Mouse (Mus musculus): ENCODE results near the gene Mtch2. TPM values are rescaled to one million over a fixed set of nuclear protein-coding genes. Genes with fewer than 3 reads are reported as not detected.

Mtch2 gene
- polyA plus RNA-seq, 1 experiment from 2014 or later, result 249 TPM

- Histone ChIP-seq H3K4me1 (ENCODE audit: control insufficient read depth, insufficient read depth, low read length) (peaks cover 8% of the 10 kb centered on the region), H3K4me3 (ENCODE audit: low read length) (no peak overlapping the region), H3K36me3 (ENCODE audit: control insufficient read depth, insufficient read depth, low read length) (peaks cover 78% of the 10 kb centered on the region), H3K27ac (ENCODE audit: low read depth, low read length) (no peak overlapping the region), H3K9me3 (ENCODE audit: control insufficient read depth, low read length) (no peaks in the 10 kb centered on the region), H3K27me3 (ENCODE audit: control insufficient read depth, insufficient read depth, low read length) (no peaks in the 10 kb centered on the region), H3K4me2 (replicated peaks; ENCODE audit: low read depth, low read length) (no peak overlapping the region), H3K9ac (ENCODE audit: low read depth, low read length) (no peak overlapping the region)
- 82% methylated on average over 1 of the region's 1 CpGs for WGBS
- ATAC-seq (ENCODE audit: low FRiP score, low TSS enrichment), result no peak
These were observed 63.9 kb downstream of the Mtch2 start for GRCm38 (mm10) chr2:90910861-90911260.

- H3K4me3 ChIP-seq (ENCODE audit: low read length), result no peak overlapping the region
- H3K9me3 ChIP-seq (ENCODE audit: control insufficient read depth, low read length), result no peaks in the 10 kb centered on the region
- no peak overlapping the region for H3K9ac ChIP-seq (ENCODE audit: low read depth, low read length)
- no peak overlapping the region for H3K27ac ChIP-seq (ENCODE audit: low read depth, low read length)
- no peak for ATAC-seq (ENCODE audit: low FRiP score, low TSS enrichment)
- 83% methylated on average over 1 of the region's 1 CpGs for WGBS
- peaks cover 72% of the 10 kb centered on the region for H3K36me3 ChIP-seq (ENCODE audit: control insufficient read depth, insufficient read depth, low read length)
- peaks cover 12% of the 10 kb centered on the region for H3K4me1 ChIP-seq (ENCODE audit: control insufficient read depth, insufficient read depth, low read length)
- no peaks in the 10 kb centered on the region for H3K27me3 ChIP-seq (ENCODE audit: control insufficient read depth, insufficient read depth, low read length)
- H3K4me2 ChIP-seq (replicated peaks; ENCODE audit: low read depth, low read length), result no peak overlapping the region
These were observed 64.7 kb downstream of the Mtch2 start for GRCm38 (mm10) chr2:90911668-90912067.

GRCm38 (mm10) chr2:90913671-90914070 is 66.7 kb downstream of the Mtch2 start:
- peaks cover 15% of the 10 kb centered on the region for H3K4me1 ChIP-seq (ENCODE audit: control insufficient read depth, insufficient read depth, low read length)
- no peaks in the 10 kb centered on the region for H3K9me3 ChIP-seq (ENCODE audit: control insufficient read depth, low read length)
- no peaks in the 10 kb centered on the region for H3K27me3 ChIP-seq (ENCODE audit: control insufficient read depth, insufficient read depth, low read length)
- H3K4me2 ChIP-seq (replicated peaks; ENCODE audit: low read depth, low read length), result no peak overlapping the region
- no peak overlapping the region for H3K4me3 ChIP-seq (ENCODE audit: low read length)
- no peak overlapping the region for H3K27ac ChIP-seq (ENCODE audit: low read depth, low read length)
- WGBS, result 83% methylated on average over 2 of the region's 2 CpGs
- H3K36me3 ChIP-seq (ENCODE audit: control insufficient read depth, insufficient read depth, low read length), result peaks cover 53% of the 10 kb centered on the region
- ATAC-seq (ENCODE audit: low FRiP score, low TSS enrichment), result no peak
- no peak overlapping the region for H3K9ac ChIP-seq (ENCODE audit: low read depth, low read length)

DNA sequence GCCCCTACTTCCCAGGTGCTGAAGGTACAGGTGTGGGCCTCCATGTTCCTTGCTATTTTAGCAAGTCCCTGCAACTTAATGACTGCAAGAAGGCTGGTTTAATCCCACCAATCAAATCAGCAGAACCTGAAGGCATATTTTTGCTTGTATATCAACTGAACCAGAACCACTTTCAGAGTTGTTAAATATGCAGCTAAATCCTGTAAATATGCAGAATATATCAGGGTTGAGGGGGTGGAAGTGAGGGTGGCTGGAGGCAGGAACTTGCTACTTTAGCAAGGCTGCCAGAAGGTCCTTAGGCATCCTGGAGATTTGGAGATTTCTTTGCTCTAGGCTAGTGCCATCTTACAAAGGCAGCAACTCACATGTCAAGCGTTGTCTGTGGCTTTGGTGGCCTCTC is 68.6 kb downstream of the Mtch2 start:
- H3K36me3 ChIP-seq (ENCODE audit: control insufficient read depth, insufficient read depth, low read length), result peaks cover 35% of the 10 kb centered on the region
- peaks cover 15% of the 10 kb centered on the region for H3K4me1 ChIP-seq (ENCODE audit: control insufficient read depth, insufficient read depth, low read length)
- no peaks in the 10 kb centered on the region for H3K9me3 ChIP-seq (ENCODE audit: control insufficient read depth, low read length)
- H3K27me3 ChIP-seq (ENCODE audit: control insufficient read depth, insufficient read depth, low read length), result no peaks in the 10 kb centered on the region
- H3K27ac ChIP-seq (ENCODE audit: low read depth, low read length), result no peak overlapping the region
- 77% methylated on average over 1 of the region's 1 CpGs for WGBS
- no peak for ATAC-seq (ENCODE audit: low FRiP score, low TSS enrichment)
- H3K4me3 ChIP-seq (ENCODE audit: low read length), result no peak overlapping the region; the same call in 1 of the 2 replicates
- 0 out of 2 replicates have a peak overlapping the region, but pooled peaks have one; percentile 87 for H3K4me2 ChIP-seq (replicated peaks; ENCODE audit: low read depth, low read length)
- peak overlapping the region; percentile 23; the same call in 1 of the 2 replicates for H3K9ac ChIP-seq (ENCODE audit: low read depth, low read length)

Other genes starting within 250 kb of the Mtch2 start
- gene Nup160, start 169.9 kb upstream of the Mtch2 start, polyA plus RNA-seq (2014; fragmentation: Nextera tagmentation; extraction: Ambion mirVana), result 34.8 and 68.0 TPM in 2 replicates
- gene Fnbp4, start 101.8 kb upstream of the Mtch2 start, polyA plus RNA-seq (2014; fragmentation: Nextera tagmentation; extraction: Ambion mirVana), result 82.6 and 118 TPM in 2 replicates
- gene Agbl2, start 64.4 kb upstream of the Mtch2 start, polyA plus RNA-seq (2014; fragmentation: Nextera tagmentation; extraction: Ambion mirVana), result 0.37 TPM in 2 replicates
- gene C1qtnf4, start 38.7 kb downstream of the Mtch2 start, polyA plus RNA-seq (2014; fragmentation: Nextera tagmentation; extraction: Ambion mirVana), result 7.7 and 13.2 TPM in 2 replicates
- 37.5 and 43.4 TPM in 2 replicates for gene Kbtbd4, start 57.6 kb downstream of the Mtch2 start, polyA plus RNA-seq (2014; fragmentation: Nextera tagmentation; extraction: Ambion mirVana)
- gene Ndufs3, start 57.7 kb downstream of the Mtch2 start, polyA plus RNA-seq (2014; fragmentation: Nextera tagmentation; extraction: Ambion mirVana), result 233 and 251 TPM in 2 replicates
- gene Celf1, start 93.2 kb downstream of the Mtch2 start, polyA plus RNA-seq (2014; fragmentation: Nextera tagmentation; extraction: Ambion mirVana), result 50.9 and 77.6 TPM in 2 replicates
- gene Rapsn, start 188.5 kb downstream of the Mtch2 start, polyA plus RNA-seq (2014; fragmentation: Nextera tagmentation; extraction: Ambion mirVana), result 0.74 and 2.0 TPM in 2 replicates
- 356 and 399 TPM in 2 replicates for gene Psmc3, start 206.9 kb downstream of the Mtch2 start, polyA plus RNA-seq (2014; fragmentation: Nextera tagmentation; extraction: Ambion mirVana)
- gene Slc39a13, start 223.3 kb downstream of the Mtch2 start, polyA plus RNA-seq (2014; fragmentation: Nextera tagmentation; extraction: Ambion mirVana), result 31.1 and 32.8 TPM in 2 replicates
- gene Spi1, start 235.2 kb downstream of the Mtch2 start, polyA plus RNA-seq (2014; fragmentation: Nextera tagmentation; extraction: Ambion mirVana), result 2.2 and 3.7 TPM in 2 replicates